Mouse (Mus musculus) E14TG2a.4 (cell line): Measurements from ENCODE around the gene Gm9048.
"Not testable (repeated sequence)": the region's sequence is repeated elsewhere in the genome, so short reads cannot be mapped to it uniquely, and the experiment has no call there.

ENCODE experiments used
- CTCF ChIP-seq: conservative IDR thresholded peaks from 2 replicates; pipeline ENCODE4 v1.5.1; 2014; ENCODE audit warnings: low read length
- POU5F1 ChIP-seq: IDR thresholded peaks from 2 replicates; pipeline ENCODE4 v1.6.1; 2014; ENCODE audit warnings: low read length, borderline replicate concordance

DNA sequence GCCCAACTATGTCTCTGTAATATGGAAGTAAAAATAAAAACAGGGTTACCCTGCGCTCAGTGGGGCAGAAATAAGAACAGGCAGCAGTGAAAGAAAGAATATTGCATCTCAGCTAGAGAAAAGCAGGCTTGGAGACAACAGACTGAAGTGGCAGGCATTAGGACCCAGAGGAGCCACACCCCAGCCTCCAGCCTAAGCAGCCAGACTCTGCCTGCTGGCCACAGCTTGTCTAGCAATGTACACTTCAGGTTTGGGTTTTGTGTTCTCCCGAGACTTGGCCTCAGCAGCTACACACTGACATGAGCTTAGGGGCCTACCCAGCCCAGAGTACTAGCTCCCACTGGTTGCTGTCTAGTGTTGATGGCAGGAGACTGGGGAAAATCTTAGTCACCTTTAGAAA, 46.3 kb downstream of the Gm9048 start:
- TF ChIP-seq CTCF, POU5F1: not testable (repeated sequence)
